Mouse (Mus musculus): Measurements from ENCODE around the gene Pigp.
"Not testable (repeated sequence)": the region's sequence is repeated elsewhere in the genome, so short reads cannot be mapped to it uniquely, and the experiment has no call there.

Gene Pigp

DNA sequence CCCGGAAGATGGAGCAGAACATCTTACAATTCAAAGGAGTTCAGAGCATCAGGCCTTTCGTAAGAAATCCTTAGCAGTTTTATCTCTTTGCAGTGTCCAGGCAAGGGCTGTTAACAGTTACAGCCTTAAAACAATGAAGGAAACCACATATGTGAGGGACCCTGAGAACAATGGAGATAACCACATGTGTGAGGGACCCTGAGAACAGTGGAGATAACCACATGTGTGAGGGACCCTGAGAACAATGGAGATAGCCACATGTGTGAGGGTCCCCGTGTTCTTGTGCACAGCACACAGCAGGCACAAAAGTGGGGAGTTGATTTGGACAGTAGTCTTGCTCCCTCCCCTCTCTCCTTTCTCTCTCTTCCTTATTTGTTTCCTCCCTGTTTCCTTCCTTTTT lies 13.6 kb downstream of the Pigp start:
- no peak for DNase-seq (ENCODE audit: low spot score in 2 of 2)

DNA sequence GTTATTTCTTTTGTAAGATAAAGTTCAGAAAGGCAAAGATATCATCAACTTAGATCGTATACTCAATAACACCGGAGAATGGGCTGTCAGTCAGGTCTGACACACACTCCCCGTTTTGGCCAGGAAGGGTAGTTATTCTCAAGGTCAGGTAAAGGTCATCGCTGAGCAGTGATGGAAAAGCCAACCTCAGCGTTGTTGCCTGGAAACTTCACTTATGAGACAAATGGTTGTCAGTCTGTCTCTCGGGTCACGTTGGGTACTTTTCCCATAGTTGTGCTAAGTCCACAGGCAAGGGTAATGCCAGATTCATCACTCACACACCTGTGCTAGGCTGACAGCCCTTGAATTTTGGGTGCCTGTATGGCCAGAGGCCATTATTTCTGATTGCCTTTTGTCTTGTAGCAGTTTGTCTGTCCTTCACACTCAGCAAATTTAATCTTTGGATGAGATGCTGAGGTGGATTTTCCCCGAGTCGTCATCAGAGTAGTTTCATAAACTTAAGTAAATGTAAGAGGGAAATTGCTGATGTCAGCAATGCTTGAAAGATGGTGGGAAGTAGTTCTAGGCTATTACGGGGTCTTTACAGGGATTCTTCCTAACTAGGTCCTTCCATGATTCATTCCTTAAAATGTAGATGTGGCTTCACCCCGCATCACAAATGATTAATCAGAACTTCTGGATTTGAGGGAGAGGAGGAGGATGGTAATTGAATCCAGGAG lies 14.7 kb downstream of the Pigp start:
- DNase-seq (ENCODE audit: low spot score in 2 of 2), result no peak

DNA sequence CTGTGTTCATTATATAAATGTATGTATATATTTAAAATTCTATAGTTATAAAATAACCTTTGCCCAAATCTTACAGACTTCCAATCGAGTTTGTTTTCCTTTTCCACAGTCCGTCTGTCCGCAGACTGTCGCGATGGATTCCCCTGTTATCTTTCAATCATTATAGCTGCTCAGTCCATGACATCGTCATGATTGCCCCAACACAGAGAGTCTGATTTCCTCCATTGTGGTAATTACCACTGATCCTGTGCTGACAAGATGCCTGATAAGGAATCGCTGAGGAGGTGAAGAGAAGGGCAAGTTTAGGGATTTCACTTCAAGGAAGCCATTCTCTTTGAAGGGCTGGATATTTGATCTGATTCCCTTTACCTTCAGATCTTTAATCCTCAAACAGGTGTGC lies 15.6 kb downstream of the Pigp start:
- DNase-seq (ENCODE audit: low spot score in 2 of 2), result no peak

DNA sequence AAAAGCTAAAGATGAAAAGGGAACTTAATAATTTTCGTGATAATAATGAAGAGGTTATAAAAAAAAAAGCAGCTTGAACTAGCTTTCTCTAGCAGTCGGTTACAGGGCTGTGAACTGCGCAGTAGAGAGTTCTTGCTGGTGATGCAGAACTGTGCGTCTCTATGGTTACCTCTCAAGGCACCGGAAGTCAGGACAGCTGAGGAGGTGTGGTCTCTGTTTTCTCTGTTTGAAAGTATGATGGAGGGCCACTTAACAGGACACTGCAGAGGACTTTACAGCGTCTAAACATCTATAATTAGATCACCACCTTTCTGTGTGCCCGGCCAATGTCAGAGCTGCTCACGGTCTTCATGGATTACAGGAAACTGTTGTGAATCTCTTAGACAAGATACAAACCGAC lies 17.2 kb downstream of the Pigp start:
- no peak for DNase-seq (ENCODE audit: low spot score in 2 of 2)

DNA sequence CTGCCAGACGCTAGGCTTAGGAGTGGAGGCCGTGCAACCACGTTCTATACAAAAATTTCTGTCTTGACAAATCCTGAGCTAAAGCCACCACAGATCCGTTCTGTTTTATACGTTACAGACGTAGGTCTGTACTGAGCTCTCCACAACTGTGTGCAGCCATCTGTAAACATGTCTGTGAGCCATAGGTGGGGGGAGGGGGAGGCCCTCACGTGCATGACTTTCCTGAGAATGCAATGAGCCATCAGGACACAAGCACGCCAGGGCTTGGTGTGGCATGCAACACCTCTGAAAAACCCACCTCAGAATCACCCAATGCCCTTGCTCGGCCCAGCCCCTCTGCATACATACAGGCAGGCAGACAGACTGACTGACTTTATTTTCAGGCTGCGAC lies 21.4 kb downstream of the Pigp start:
- DNase-seq (ENCODE audit: low spot score in 2 of 2), result no peak

DNA sequence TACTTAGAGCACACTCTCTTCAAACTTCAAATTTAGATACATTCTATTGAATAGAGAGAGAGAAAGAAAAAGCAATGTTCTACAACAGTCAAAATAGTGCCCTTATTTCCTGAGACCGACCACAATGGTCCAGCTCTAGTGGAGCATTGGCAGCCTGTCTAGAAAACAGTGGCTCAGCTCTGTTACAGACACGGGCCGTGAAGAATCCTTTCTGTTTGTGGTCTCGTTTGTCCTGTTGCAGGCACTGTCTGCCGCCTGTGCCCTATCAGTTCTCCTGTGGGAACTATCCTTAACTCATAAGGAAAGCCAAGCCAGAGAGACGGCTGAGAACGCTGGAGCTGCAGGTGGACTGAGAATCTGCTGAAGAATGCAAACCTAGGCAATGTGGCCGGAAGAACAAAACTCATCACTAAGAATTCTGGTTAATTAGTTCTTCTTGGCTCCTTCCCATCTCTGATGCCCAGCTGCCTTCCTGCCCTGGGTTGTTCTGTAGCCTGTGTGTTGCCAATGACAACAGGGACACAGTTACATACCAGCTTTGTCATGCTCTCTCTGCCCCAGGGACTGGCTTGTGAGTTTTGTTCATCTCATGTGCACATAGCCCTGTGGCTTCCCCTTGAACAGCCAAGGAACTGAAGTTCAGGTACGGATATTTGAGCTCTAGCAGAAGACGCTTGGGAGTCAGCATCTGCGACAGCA lies 21.9 kb downstream of the Pigp start:
- no peak for DNase-seq (ENCODE audit: low spot score in 2 of 2)

DNA sequence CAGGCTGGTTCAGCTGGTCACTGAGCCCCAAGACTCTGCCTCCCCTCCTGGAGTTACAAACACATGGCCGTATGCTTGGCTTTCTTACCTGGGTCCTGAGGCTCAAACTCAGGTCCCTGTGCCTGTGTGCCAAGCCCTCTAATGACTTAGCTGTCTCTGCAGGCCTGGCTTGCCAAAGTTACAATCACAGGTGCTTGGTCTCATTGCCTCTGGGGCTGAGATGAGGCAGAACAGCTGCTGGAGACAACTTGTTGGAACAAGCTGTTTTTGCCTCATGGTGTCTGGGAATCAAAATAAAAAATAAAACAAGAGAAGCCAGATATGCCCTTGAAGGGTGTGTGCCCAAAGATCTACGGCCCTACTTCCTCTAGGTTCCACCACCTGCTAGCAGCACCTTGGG lies 22.9 kb downstream of the Pigp start:
- DNase-seq (ENCODE audit: low spot score in 2 of 2), result no peak

DNA sequence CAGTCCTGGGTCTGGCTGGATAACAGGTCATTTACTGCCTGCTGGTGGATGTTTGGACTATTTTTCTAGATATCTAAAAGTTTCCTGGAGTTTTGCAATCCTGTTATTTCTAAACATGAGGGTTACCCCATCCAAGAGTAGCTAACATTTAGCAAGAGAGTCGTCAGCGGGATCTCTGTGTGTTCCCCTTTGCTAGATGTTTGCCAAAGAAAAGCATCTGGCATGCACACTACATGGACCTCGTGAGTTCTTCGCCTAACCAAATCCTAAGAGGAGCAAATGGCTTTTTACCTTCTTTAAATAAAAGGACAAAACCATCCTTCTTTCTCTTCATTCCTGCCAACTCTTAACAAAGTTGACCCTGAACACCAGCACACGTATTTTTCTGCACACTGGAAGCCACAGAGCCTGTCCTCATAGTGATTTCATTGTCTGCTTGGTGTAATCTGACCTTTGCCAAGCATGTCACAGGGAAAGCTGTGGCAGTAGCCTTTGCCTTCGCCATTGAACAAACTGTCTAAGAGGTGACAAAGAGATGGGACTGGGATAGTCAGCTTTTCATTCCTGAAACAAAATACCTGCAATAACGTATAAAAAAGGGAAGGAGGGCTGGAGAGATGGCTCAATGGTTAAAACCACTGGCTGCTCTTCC lies 24.4 kb downstream of the Pigp start:
- DNase-seq (ENCODE audit: low spot score in 2 of 2), result no peak

DNA sequence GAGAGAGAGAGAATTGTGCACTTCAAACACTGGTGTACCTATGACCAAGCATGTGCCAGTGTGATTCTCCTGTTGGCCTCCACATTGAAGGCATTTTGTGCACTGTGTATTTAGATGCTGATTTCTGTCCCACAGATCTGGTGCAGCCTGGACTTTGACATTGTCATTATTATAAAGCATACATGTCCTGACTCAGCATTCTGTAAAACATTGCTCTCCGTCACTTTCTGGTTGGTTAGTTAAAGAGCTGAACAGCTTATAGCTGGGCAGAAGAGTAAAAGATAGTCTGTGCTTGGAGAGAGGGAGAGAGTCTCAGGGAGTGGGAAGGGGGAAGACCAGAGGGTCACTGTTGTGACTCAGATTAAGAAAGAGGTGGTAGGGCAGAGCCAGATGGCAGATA lies 25.9 kb downstream of the Pigp start:
- no peak for DNase-seq (ENCODE audit: low spot score in 2 of 2)

DNA sequence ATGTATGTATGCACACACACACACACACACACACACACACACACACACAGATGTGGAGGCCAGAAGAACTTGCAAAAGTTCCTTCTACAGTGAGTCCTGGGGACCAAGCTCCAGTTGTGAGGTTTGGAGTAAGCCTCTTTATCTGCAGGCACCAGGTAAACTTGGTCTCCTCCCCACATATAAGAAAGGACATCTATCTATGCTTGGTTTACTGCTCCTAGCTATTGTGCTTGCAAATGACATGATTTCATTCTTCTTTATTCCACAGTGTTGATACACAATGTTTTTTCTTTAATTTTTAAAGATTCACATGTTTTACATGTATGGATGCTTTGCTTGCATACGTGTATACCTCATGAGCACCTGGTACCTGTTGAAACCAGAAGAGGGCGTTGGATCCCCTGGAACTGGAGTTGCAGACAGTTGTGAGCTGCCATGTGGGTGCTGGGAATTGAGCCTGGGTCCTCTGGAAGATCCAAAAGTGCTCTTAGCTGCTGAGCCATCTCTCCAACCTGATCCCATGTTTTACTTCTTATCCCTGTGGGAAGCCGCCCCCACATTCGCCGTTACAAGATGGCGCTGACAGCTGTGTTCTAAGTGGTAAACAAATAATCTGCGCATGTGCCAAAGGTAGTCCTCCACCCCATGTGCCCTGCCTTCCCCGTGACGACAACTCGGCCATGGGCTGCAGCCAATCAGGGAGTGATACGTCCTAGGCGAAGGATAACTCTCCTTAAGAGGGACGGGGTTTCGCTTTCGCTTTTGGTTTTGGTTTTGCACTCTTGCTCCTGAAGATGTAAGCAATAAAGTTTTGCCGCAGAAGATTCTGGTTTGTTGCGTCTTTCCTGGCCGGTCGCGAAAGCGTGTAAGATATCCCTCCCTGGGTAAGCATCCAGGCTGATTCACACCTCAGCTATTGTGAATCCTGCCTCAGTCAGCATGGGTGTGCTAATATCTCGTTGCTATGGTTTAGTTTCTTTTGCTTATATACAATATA lies 32.2 kb downstream of the Pigp start:
- DNase-seq (ENCODE audit: low spot score in 2 of 2), result not testable (repeated sequence)

DNA sequence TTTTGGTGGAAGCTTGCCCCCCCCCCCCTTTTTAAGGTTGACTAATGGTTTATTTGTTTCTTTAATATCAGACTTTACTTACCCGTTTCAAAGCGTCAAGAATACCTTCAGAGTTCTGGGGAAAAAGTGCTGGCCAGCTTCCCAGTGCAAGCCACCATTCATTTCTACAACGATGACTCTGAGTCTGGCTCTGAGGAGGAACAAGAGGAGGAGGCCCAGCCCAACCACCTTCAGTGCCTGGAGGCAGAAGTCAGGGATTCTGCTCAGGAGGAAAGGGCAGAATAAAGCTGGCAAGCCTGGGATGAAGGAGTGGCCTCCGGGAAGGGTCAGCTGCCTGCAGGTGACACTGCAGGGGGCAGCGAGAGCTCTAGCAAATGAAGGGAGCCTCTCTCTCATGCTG lies 36.0 kb downstream of the Pigp start:
- no peak for DNase-seq (ENCODE audit: low spot score in 2 of 2)

DNA sequence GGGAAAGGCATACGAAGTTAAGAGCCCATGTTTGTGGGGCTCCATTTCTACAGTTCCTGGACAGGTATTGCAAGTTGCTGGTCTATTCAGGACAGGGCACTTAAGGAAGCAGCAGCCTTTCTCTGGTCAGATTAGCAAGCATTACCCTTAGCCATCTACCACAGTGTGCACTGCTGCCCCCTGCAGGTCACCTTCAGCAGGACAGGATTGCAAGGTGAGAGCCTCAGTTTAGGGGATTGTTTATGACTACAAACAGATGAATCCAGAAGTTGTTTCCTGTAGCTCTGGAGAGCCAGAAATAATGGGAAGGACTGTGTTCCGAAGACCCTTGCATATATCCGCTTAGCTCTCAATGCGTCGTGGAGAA lies 39.8 kb downstream of the Pigp start:
- DNase-seq (ENCODE audit: low spot score in 2 of 2), result peak; percentile 44 to 68

DNA sequence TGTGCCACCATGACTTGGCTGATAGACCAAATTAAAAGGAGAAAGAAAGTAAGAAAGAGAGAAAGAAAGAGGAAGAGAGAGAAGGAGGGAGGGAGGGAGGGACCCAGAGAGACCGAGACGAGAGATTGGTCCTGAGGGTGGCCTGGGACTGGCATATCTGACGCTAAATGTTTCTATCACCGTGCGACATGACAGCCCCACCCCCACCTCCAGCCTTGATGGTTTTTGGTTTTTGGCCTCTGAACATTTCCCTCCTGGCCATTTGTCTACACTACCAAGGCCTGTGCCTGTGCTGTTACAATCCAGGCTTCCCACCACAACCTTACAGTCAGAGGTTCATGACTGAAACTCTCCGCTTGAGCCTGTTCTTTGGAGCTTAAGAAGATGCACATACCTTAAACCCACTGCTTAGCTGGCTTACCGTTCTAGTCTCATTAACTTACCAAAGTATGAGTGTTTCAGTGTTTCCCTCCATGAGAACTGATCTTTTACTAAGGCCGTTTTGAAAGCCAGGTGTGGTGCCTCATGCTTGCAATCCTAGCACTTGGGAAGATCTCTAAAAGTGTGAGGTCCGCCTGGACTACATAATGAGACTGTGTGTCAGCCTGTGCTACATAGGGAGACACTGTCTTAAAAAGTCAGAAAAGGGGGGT lies 40.3 kb downstream of the Pigp start:
- DNase-seq (ENCODE audit: low spot score in 2 of 2), result no peak

DNA sequence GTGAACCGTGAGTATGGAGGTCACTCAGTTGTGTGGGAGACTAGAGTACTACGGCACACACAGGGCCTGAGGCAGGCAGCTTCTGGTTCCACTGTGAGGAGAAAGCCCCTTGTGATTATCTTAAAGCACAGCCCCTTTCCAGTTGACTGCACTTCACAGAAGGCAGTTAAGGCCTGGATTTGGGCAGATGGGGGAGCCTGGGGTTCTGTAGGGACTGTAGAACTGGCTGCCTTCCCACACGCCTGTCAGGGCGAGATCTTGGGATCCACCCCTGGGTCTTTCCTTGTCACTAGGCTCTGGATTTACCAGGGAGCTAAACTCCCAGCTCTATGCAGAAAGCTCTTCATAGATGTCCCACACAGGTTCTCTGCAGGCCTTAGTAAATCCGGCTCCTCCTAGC lies 41.2 kb downstream of the Pigp start:
- no peak for DNase-seq (ENCODE audit: low spot score in 2 of 2)

DNA sequence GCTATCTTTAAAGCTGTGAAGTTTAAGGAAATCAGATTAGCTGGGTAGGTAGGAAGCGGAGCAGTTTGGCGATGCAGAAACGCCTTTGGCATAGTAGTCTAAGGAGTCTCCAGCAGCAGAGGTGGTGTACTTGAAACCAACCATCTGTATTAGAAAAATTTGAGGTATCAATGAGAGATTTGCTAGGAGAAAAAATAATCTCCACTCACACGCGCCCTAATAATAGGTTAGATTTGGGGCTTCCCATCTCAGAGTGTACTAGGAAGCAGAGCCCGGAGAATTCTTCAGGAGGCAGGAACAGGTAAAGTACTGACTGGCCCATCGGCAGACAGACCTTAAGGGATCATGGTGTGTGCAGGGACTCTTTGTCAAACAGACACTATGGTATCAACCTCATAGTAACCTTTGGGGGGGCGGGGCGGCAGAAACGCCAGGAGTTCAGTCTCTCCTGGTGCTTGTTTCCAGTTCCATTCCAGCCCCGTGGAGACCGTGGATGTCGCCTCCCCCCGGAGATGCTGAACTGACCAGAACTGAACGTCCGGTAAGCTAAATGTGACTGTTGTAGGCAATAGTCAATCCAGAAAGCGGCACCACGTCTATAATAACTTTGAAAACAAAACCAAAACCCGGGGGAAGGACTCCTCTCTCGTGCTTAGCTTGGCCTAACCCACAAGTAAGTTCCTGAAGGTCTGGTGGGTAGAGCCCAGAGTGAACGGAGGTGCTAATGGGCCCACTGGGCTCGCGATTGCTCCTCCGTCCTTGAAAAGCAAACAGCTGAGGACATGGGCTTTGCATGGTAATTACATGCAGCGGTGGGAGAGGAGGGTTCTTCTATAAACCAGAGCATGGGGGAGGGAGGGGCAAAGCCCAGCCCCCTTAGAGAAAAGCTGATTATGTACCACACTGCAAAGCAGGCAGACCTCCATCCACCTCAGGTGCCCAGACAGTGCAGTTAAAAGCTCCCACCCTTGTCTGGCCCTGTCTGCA lies 42.5 kb downstream of the Pigp start:
- DNase-seq (ENCODE audit: low spot score in 2 of 2), result no peak

DNA sequence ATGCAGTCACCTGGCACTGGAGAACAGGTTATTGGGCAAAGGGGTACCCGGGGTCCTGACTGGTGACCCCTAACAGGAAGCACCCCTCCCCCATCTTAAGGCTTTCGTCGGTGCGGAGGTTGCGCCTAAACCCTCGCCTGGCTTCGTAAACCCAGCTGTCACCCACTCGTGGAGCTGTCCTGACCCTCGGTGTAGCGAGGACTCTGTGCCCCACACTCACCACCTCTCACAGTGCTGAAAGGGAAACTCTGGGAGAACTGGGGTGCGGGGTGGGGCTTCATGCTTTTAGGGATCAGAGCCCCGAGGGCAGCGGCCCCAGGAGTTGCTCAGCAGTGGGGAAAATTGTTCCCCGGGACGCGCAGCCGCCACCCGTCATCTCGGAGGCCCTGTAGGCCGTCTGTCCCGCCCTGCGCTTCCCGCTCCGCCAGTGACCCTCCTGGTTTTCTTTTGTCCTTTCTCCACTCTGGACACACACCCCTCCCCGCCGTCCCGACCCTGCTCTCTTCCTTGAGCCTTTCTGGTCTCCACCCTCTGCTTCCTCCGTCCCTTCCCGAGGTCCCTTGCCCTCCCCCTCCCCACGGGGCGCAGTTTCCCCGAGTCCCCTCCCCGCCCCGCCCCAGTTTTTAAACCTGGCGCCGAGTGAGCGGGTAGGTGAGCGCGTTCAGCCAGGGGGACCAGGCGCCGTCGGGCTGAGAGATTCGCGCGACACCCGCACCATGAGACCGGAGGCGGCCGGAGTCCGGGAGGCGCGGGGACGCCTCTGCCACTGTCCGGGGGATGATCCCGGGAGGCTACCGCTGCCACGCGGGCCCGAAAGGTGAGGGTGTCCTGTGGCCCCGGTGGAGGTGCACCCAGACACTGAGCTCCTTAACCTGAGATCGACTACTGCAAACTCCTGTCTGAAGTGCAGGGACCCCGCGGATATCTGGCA lies 43.6 kb downstream of the Pigp start, which contains the start of gene Ripply3:
Gene Ripply3 (plus strand): TSS at position 640 of the 931 bp plus-strand sequence.
- no peak for DNase-seq (ENCODE audit: low spot score in 2 of 2)

DNA sequence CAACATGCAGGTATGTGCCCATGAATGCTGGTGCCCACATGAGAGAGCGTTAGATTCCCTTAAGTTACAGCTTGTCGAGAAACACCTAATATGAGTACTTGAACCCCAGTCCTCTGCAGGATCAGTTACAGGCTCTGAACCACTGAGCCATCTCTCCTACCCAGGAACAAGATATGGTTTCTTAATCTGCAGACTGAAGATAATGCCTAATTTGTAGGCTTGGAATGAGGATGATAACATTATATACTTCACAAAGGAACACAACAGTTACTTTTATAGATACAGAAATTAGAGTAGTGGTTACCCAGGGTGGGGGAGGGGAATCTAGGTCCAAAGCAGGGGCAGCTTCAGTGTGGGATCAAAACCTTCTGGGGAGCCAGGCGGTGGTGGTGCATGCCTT lies 45.6 kb downstream of the Pigp start:
- no peak for DNase-seq (ENCODE audit: low spot score in 2 of 2)

DNA sequence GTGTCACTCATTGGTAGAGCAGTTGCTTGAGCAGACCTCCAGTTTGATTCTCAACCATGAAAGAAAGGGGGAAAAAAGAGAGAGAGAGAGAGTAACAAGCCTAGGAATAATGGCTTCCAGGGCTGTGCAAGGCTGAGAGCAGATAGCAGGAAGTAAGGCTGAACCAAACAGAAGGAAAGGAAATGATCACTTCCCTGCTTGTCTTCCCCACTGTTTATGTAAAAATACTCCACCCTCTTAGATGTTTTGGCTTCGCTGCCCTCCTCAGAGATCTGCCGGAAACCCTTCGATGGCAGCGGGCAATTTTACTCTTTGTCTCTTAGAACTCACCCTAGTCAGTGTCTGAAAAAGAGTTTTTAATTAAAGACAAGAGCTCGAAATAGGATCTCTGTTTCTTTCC lies 48.0 kb downstream of the Pigp start:
- DNase-seq (ENCODE audit: low spot score in 2 of 2), result no peak

DNA sequence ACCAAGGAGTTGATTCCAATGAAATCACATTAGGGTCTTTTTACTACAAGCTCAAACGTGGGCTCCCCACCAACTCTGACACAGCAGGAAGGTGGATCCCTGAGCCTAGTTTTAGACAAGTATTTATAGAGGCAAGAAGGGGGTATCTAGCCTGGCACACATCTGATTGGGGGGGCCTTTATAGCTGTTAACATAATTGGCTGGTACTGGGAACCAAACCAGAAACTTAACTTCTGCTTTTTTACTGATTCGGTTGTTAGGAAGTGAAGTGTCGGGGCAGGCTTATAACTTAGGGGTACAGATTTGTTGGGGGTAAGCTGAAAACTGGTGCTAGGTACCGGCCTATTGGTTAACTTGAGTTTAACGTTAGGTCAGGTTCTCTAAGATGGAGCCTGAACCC lies 51.4 kb downstream of the Pigp start:
- DNase-seq (ENCODE audit: low spot score in 2 of 2), result no peak

All from spleen, postnatal 14 days (tissue).